Mouse (Mus musculus) adrenal gland, postnatal 4 days (tissue): ENCODE measurements around the gene Pros1. TPM values are rescaled to one million over a fixed set of nuclear protein-coding genes. Genes with fewer than 3 reads are reported as not detected.

Experiments
- DNase-seq, 2 experiments: peaks; one replicate each; pipeline ENCODE4 v3.0.0; 2021 to 2022; ENCODE audit warnings: low spot score in 2 of 2, mixed read lengths in 2 of 2
- long read RNA-seq, 2 experiments: library from polyadenylated mRNA; stranded (forward); transcript quantifications; one replicate each; pipeline ENCODE4 v2.0.0; 2021
- total RNA-seq, 2 experiments: library from RNA; stranded (reverse); gene quantifications; 2 replicates each; pipeline ENCODE4 v1.2.3; 2021

Gene Pros1
- 10 to 100 TPM; 52.2 to 53.0 TPM for total RNA-seq
- long read RNA-seq, experiment 1, transcript Pros1-201 (15 exons, 3,303 nt) = major isoform, 27 of 32 reads
- long read RNA-seq, experiment 1, partial matches to known transcripts = 3 of 32 reads
- long read RNA-seq, experiment 1, other reads (novel, unspliced or antisense) = 2 of 32 reads
- long read RNA-seq, experiment 2, transcript Pros1-201 (15 exons, 3,303 nt) = major isoform, 141 of 157 reads
- long read RNA-seq, experiment 2, partial matches to known transcripts = 13 of 157 reads
- long read RNA-seq, experiment 2, other reads (novel, unspliced or antisense) = 3 of 157 reads

- DNase-seq = peak; percentile 18 to 40
These were observed at the start of gene Pros1 for GRCm38 (mm10) chr16:62854191-62855068. Gene Pros1, plus strand, starts transcription at chr16:62854307.

GRCm38 (mm10) chr16:62804621-62805020 lies 49.5 kb upstream of the Pros1 start:
- no peak for DNase-seq

- DNase-seq = no peak
These were observed 46.7 kb upstream of the Pros1 start for GRCm38 (mm10) chr16:62807249-62807979.

GRCm38 (mm10) chr16:62810855-62811254 lies 43.3 kb upstream of the Pros1 start:
- no peak for DNase-seq

GRCm38 (mm10) chr16:62813790-62814189 lies 40.3 kb upstream of the Pros1 start:
- DNase-seq = no peak

- no peak for DNase-seq
These were observed 39.6 kb upstream of the Pros1 start, which contains the start of gene Stx19 for GRCm38 (mm10) chr16:62814491-62814890. Gene Stx19, plus strand, starts transcription at chr16:62814676.

- no peak for DNase-seq
These were observed 31.6 kb upstream of the Pros1 start for GRCm38 (mm10) chr16:62822472-62822871.

- no peak for DNase-seq
These were observed 27.7 kb upstream of the Pros1 start for GRCm38 (mm10) chr16:62826156-62827001.

GRCm38 (mm10) chr16:62832027-62832426 lies 22.1 kb upstream of the Pros1 start:
- DNase-seq = no peak

GRCm38 (mm10) chr16:62832481-62832880 lies 21.6 kb upstream of the Pros1 start:
- peak in 1 of 2 experiments; percentile 10 for DNase-seq

GRCm38 (mm10) chr16:62834016-62834735 lies 19.9 kb upstream of the Pros1 start:
- no peak for DNase-seq

GRCm38 (mm10) chr16:62845341-62845740 lies 8.8 kb upstream of the Pros1 start:
- no peak for DNase-seq

- peak; percentile 57 to 84 for DNase-seq
These were observed 7.4 kb upstream of the Pros1 start, which contains the start of gene Arl13b for GRCm38 (mm10) chr16:62846498-62847312. Gene Arl13b, minus strand, starts transcription at chr16:62847040.

- no peak for DNase-seq
These were observed 1.4 kb upstream of the Pros1 start for GRCm38 (mm10) chr16:62852464-62853252.

GRCm38 (mm10) chr16:62853611-62854126 lies 438 bp upstream of the Pros1 start:
- DNase-seq = no peak

GRCm38 (mm10) chr16:62855385-62855784 lies 1.3 kb downstream of the Pros1 start:
- DNase-seq = no peak

GRCm38 (mm10) chr16:62856273-62856672 lies 2.2 kb downstream of the Pros1 start:
- DNase-seq = no peak

- DNase-seq = no peak
These were observed 3.4 kb downstream of the Pros1 start for GRCm38 (mm10) chr16:62857498-62857897.
